Mouse (Mus musculus) G1E (cell line): ENCODE results near the gene Prkcq.

Experiments used
- CTCF ChIP-seq: IDR thresholded peaks from 2 replicates; pipeline ENCODE4 v1.5.1; 2012; ENCODE audit warnings: low read depth, low read length, inconsistent platforms, mixed read lengths
- GATA1 ChIP-seq: IDR thresholded peaks from 2 replicates; pipeline ENCODE4 v1.6.1; 2012; ENCODE audit warnings: borderline replicate concordance, low read length, inconsistent platforms, mixed read lengths
- TAL1 ChIP-seq: conservative IDR thresholded peaks from 2 replicates; pipeline ENCODE4 v1.6.1; 2012; ENCODE audit warnings: low read depth, low read length, inconsistent platforms, mixed read lengths

- TF ChIP-seq TAL1 (no peak), CTCF (no peak), GATA1 (no peak)
Measured at GRCm38 (mm10) chr2:11231988-11232387, 60.1 kb downstream of the Prkcq start.
